8 mouse cellular contexts compared by ENCODE assay signal in the genomic region with DNA sequence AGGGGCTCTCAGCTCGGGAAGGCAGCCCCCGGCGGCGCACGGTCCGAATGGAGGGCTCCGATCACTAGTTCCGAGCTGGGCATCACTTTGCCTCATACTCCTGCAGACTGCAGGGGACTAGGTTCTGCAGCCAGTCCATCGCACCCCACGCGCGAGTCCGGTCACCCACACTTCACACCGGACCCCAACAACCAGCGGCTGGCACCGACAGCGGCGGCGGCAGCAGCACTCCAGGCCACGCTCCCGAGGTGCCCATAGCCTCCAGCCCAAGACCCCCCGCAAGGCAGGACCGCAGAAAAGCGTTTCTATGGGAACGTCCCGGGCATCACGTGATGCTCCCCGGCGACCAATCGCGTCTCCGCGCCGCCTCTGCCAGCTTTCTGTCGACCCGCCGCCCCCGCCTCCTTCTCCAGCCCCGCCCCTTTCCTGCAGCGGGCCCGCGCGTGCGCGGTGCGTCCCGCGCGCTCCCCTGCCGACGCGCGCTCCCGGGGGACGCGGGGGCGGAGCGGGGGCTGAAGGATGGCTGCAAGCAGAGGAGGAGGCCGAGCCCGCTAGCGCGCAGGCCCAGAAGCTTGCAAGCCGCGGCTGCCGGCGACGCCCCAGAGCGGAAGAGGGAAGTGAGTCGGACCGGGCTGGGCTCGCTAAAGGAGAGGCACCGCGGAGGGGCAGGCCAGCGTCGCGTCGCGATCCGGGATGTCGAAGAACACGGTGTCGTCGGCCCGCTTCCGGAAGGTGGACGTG. TPM values are rescaled to one million over a fixed set of nuclear protein-coding genes. Genes with fewer than 3 reads are reported as not detected.
DNase-seq lines count a peak whose midpoint lies in the region; ATAC-seq lines count a peak whose summit lies in the region.

Rgl1 (minus strand) TSS at position 320 of the 741 bp plus-strand sequence.
Arpc5 (plus strand) TSS at position 511 of the 741 bp plus-strand sequence.

- H3K9ac ChIP-seq in hindbrain, embryonic 14.5 days, result peak within 1 kb of the TSS; percentile 90

- DNase-seq in R1 (ENCODE audit: low read depth, low spot score), result peak; percentile 97
- DNase-seq in cerebellum, postnatal 25 days, result peak; percentile 97 to 98
- DNase-seq in frontal cortex, postnatal 25 days (ENCODE audit: low spot score in 2 of 2), result peak; percentile 89 to 91
- DNase-seq in hindbrain, embryonic 14.5 days (ENCODE audit: low spot score), result peak; percentile 96
- peak; percentile 97 to 98 for DNase-seq in layer of hippocampus, postnatal 36 days
- peak; percentile 97 for DNase-seq in lung, postnatal 36 days
- DNase-seq in retina, postnatal 1 day, result peak; percentile 98
- DNase-seq in urinary bladder, adult 18-20 months (ENCODE audit: low spot score in 2 of 2), result peak; percentile 93 to 96

- peak; percentile 96 for ATAC-seq in hindbrain, embryonic 14.5 days (ENCODE audit: low FRiP score)

- H3K27ac ChIP-seq in hindbrain, embryonic 14.5 days, result peak within 1 kb of the TSS; percentile 89

- under 1% methylated on average over 74 of the region's 86 CpGs for WGBS in hindbrain, embryonic 14.5 days

- H3K36me3 ChIP-seq in hindbrain, embryonic 14.5 days (replicated peaks; ENCODE audit: control insufficient read depth, insufficient read depth), result peaks cover 22% of the 10 kb centered on the region

- peak within 1 kb of the TSS; percentile 79 for H3K4me2 ChIP-seq in hindbrain, embryonic 14.5 days (replicated peaks)

- H3K27me3 ChIP-seq in hindbrain, embryonic 14.5 days (ENCODE audit: control insufficient read depth, insufficient read depth, low read length), result no peaks in the 10 kb centered on the region

- peaks cover 25% of the 10 kb centered on the region for H3K4me1 ChIP-seq in hindbrain, embryonic 14.5 days (replicated peaks; ENCODE audit: control insufficient read depth, insufficient read depth, low read length)

- peak within 1 kb of the TSS; percentile 94 for H3K4me3 ChIP-seq in hindbrain, embryonic 14.5 days (replicated peaks; ENCODE audit: low read length)

- H3K9me3 ChIP-seq in hindbrain, embryonic 14.5 days (ENCODE audit: control insufficient read depth, low read length), result no peaks in the 10 kb centered on the region

RNA-seq across cellular contexts. Expression of gene Rgl1, which starts in this region (rescaled TPM):
- 20.0 and 20.9 TPM in 2 replicates for polyA plus RNA-seq in hindbrain, embryonic 14.5 days (2014; fragmentation: Nextera tagmentation; extraction: Ambion mirVana)
- total RNA-seq in layer of hippocampus, postnatal 36 days (2021), result 100 to 1,000 TPM; 116 to 122 TPM

RNA-seq across cellular contexts. Expression of gene Arpc5, which starts in this region (rescaled TPM):
- polyA plus RNA-seq in hindbrain, embryonic 14.5 days (2014; fragmentation: Nextera tagmentation; extraction: Ambion mirVana), result 336 and 364 TPM in 2 replicates
- total RNA-seq in layer of hippocampus, postnatal 36 days (2021), result 100 to 1,000 TPM; 197 to 200 TPM

Comparison
In these comparisons a context has a peak if more than half of its experiments do, and no peak if none do; other contexts are left out.
1. Peak in every context shown above with its lines: DNase-seq, ATAC-seq, H3K4me3 ChIP-seq and H3K27ac ChIP-seq.